Mouse (Mus musculus) c-Kit-positive CD71-negative TER-119-negative erythroid progenitor cells, embryonic 14.5 days (primary cell): ENCODE measurements at regions not wholly inside any gene's neighbourhood (a gene's known extent, or its start where the extent isn't known, plus 50 kb on each side); places are given as distances from the start of the nearest gene placed in this dataset.

ENCODE experiments used
- DNase-seq: peaks from one replicate; pipeline ENCODE4 v3.0.0-alpha.2; 2013; ENCODE audit warnings: low read depth

- DNase-seq, result no peak
These were observed 63.0 kb upstream of the Kif16b start for GRCm38 (mm10) chr2:142964340-142964739.

GRCm38 (mm10) chr2:142967250-142967649 lies 65.9 kb upstream of the Kif16b start:
- peak; percentile 19 for DNase-seq

- DNase-seq, result no peak
These were observed 79.4 kb upstream of the Kif16b start for GRCm38 (mm10) chr2:142980771-142981170.

- DNase-seq, result no peak
These were observed 74.1 kb upstream of the Snrpb2 start for GRCm38 (mm10) chr2:142988691-142989090.

GRCm38 (mm10) chr2:142996088-142996487 lies 66.8 kb upstream of the Snrpb2 start:
- no peak for DNase-seq

- no peak for DNase-seq
These were observed 60.0 kb upstream of the Snrpb2 start for GRCm38 (mm10) chr2:143002874-143003273.

GRCm38 (mm10) chr2:143003341-143003740 lies 59.5 kb upstream of the Snrpb2 start:
- DNase-seq, result no peak

- DNase-seq, result no peak
These were observed 51.5 kb upstream of the Snrpb2 start for GRCm38 (mm10) chr2:143011380-143011779.
